Mouse (Mus musculus) embryonic stem cell, embryonic (primary cell): ENCODE measurements at regions not wholly inside any gene's neighbourhood (a gene's known extent, or its start where the extent isn't known, plus 50 kb on each side); places are given as distances from the start of the nearest gene placed in this dataset.

Source experiments
- CTCF ChIA-PET, 4 experiments: fragments of 300-600 bp in 2 of 4; fragments of 350-600 bp in 2 of 4; sonication (Branson Sonifier 250); formaldehyde crosslinking; loops; one replicate each; lab custom pipeline; 2022; ENCODE audit warnings: inconsistent platforms in 2 of 4; lab: Charles Lee
- POLR2A ChIA-PET, 4 experiments: fragments of 300-600 bp in 2 of 4; fragments of 350-600 bp in 2 of 4; sonication (Branson Sonifier 250); formaldehyde crosslinking; loops; one replicate each; lab custom pipeline; 2022; ENCODE audit warnings: antibody characterized with exemption in 4 of 4, inconsistent platforms in 1 of 4; lab: Charles Lee

DNA sequence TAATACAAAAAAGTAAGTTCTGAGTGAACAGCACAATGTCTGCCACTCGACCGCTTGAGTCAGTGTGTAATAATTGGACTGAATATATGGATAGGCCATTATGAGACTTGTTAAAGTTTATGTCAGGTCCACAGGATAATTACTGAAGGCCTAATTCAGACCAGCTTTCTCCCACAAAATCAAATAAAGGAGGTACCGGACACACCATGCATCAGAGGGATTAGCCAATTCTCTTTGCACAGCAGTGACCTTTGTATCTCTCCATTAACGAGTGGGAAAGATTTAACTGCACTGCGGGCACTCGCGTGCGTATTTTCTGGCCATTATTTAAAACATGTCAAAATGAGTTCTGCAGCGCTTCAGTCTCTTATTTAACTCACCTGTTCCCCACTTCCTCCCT is 836.4 kb upstream of the Adgrl2 start:
- CTCF ChIA-PET = no interaction called here

DNA sequence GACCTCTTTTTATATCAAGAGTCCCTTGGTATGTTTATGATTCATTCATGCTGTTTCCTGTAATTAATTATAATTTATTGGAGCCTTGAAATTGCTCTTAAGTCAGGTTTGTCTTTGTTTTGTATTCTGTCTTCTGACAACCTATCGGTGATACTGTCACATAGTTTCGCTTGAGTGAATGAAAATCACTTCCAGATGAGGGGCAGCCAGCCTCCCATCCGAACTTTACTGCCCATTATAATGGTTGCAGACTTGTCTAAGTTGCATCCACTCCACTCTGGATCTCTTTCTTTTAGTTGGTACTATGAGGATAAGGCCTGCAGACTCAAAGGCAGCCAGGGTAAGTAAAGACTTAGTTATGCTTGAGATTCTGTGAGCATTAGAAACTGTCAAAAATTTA is 830.3 kb upstream of the Adgrl2 start:
- ChIA-PET CTCF (no interaction called here), POLR2A (no interaction called here)

More for the DNA sequence above, 836.4 kb upstream of the Adgrl2 start:
- POLR2A ChIA-PET = no interaction called here

GRCm38 (mm10) chr3:149819863-149820262 is 829.5 kb upstream of the Adgrl2 start:
- CTCF ChIA-PET = no interaction called here
- POLR2A ChIA-PET = no interaction called here

DNA sequence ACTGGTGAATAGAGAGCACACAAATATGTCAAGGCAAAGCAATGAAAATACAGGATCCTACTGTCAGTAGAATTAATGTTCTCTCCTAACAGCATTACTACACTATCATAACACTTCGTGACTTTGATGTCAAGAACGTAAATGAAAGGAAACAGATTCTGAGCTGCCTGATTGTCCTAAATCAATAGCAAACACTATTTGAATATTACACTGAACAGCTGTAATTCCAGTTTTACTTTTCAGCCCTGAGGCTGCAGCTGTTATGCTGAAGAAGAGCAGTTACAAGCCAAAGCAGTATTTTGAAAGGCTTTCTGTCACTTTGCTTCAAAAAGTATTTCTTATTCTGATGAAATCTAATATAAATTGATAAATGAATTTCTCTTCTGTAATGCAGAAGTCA is 828.7 kb upstream of the Adgrl2 start:
- ChIA-PET POLR2A (no interaction called here), CTCF (no interaction called here)

GRCm38 (mm10) chr3:149811036-149811435 is 820.7 kb upstream of the Adgrl2 start:
- ChIA-PET CTCF (no interaction called here), POLR2A (no interaction called here)

DNA sequence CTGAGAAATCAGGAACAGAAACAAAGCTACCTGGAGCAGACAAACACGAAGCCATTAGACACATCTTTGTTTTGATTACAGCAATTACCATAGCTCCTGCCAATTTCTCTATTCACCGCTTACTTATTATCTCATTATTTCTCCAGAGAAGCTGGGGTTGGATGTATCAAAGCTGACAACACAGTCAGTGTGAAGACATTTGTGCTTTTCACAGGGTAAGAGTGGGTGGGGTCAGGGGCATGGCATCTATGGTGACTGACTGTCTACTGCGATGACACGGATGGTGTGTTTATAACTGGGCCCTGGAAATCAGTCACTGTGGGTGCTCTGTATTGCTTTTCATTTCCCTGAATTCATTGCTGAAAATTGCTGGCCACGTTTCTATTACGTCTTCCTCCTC is 815.0 kb upstream of the Adgrl2 start:
- ChIA-PET CTCF (no interaction called here), POLR2A (no interaction called here)

GRCm38 (mm10) chr3:149796123-149796522 is 805.8 kb upstream of the Adgrl2 start:
- ChIA-PET CTCF (no interaction called here), POLR2A (no interaction called here)

- ChIA-PET CTCF (no interaction called here), POLR2A (no interaction called here)
These were observed 801.2 kb upstream of the Adgrl2 start for GRCm38 (mm10) chr3:149791593-149791992.

GRCm38 (mm10) chr3:149786096-149786495 is 795.7 kb upstream of the Adgrl2 start:
- ChIA-PET POLR2A (no interaction called here), CTCF (no interaction called here)

DNA sequence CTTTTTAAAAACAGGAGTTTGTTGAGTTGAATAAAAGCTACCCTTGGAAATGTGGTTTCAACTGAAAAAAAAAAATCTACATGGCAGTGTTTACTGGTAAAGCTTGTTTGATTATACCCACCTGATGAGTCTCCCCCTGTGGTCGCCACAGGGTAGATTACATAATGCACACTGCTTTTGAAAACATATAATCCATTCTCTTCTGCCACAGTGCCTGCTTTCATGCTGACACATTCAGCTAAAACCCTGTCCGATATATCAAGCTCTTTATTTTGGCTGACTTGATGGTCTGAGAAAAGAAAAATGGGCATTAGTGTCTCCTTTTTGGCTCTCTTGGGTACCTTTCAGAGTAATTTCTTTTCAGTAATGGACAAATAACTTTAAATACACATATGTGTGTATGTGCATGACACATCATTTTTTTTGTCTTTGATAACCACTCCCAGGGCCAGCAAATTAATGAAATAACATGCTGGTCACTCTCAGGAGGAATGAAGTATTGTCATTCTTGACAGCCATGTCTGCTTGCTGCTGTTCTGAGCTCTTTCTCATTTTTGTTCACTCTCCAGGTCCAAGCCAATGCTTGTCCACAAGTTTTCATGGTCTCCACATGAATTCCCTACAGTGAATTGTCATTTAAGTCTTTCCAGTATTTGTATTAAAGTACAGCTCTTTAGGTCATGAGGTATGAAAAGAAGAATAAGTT is 793.7 kb upstream of the Adgrl2 start:
- CTCF ChIA-PET = no interaction called here
- POLR2A ChIA-PET = no interaction called here

DNA sequence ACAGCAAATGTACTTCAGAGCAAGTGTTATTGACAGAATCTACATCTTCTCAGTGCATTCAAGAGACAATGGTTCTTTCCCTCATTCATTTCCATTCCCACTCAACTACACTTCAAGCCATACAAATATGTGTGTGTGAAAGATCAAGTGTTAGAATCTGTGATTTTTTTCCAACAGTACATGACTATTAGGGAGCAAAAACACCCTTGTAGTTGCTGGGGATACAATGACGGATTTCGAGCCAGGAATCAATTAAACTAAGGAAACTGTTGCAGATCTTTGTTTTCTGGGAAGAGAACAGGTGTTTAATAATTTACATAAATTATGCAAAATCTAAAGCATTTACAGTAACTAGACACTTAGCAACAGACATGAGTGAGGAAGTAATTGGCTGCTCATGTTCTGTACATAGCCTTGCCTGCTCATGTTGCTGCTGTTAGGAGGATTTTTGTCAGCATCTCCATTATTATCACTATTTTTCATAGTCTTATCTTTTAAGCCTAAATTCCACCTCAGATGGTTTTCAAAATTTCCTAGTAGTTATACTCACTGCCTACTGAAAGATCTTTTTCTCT is 777.6 kb upstream of the Adgrl2 start:
- ChIA-PET CTCF (no interaction called here), POLR2A (no interaction called here)

GRCm38 (mm10) chr3:149761245-149761644 is 770.9 kb upstream of the Adgrl2 start:
- POLR2A ChIA-PET = interaction anchor here in 1 of 4 experiments (0.7 kb wide), 1 partner anchor 196 kb away, joined by 3 read pairs; no protein-coding TSS in a partner anchor
- CTCF ChIA-PET = interaction anchor here in 1 of 4 experiments (0.5 kb wide), 1 partner anchor 14 kb away, joined by 3 read pairs; no protein-coding TSS in a partner anchor

GRCm38 (mm10) chr3:149757910-149758592 is 767.7 kb upstream of the Adgrl2 start:
- CTCF ChIA-PET = no interaction called here
- POLR2A ChIA-PET = no interaction called here

- CTCF ChIA-PET = no interaction called here
- POLR2A ChIA-PET = no interaction called here
These were observed 745.7 kb upstream of the Adgrl2 start for GRCm38 (mm10) chr3:149736069-149736468.

DNA sequence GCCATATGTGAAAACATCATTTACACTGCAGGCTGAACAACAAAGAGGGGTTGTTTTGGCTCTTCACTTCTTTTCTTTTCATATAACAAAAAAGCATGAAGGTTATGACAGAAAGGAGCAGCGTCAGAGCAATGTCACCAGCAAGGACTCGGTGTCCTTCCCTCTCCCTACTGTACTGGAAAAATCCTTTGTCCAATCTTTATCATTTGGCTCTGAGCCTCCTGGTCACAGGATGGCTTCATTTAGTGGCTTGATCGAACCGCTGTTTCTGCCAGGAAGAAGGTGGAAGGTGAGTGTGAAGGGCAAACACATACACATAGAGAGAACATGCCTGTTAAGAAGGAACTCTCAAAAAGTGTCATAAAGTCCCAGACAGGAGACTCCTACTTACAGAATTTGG is 735.9 kb upstream of the Adgrl2 start:
- CTCF ChIA-PET = no interaction called here
- POLR2A ChIA-PET = no interaction called here

GRCm38 (mm10) chr3:149724879-149725278 is 734.5 kb upstream of the Adgrl2 start:
- CTCF ChIA-PET = no interaction called here

DNA sequence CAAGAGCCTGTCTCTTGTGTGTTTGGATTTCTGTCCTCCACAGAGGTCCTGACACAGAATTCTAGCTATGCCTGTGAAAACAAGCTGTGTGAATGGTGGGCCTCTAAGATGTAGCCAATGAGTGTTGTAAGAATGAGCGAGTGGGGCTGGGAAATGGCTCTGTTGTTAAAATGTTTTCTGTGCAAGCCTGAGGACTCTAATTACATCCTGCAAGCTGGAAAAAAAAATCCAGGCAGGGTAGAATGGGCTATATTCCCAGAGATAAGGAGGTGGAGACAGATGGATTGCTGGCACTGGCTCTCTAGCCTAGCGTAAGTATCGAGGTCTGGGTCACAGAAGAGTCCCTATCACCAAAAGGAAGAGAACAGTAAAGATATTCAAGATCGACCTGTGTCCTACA is 731.5 kb upstream of the Adgrl2 start:
- ChIA-PET POLR2A (no interaction called here), CTCF (no interaction called here)

More at GRCm38 (mm10) chr3:149724879-149725278, 734.5 kb upstream of the Adgrl2 start:
- POLR2A ChIA-PET = no interaction called here

DNA sequence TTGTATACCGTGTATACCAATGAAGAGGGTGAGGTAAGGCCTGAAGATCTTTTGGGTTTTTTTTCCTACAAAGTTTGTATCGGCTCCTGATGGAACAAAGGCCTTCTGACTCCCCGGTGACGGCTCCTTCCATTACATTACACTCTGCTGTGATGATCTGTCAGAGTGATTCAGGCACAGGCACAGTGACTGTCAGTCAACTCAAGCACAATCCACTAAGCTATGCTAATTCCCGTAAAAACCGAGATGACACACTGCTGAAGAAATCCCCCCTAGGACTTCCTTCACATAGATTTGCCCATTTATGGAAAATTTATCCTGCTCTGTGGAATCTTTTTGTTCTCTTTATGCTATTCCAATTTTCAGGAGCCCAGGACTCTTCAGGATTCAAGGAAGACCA is 730.0 kb upstream of the Adgrl2 start:
- ChIA-PET POLR2A (no interaction called here), CTCF (no interaction called here)

- CTCF ChIA-PET = no interaction called here
- POLR2A ChIA-PET = no interaction called here
These were observed 715.4 kb upstream of the Adgrl2 start for GRCm38 (mm10) chr3:149705724-149706123.

DNA sequence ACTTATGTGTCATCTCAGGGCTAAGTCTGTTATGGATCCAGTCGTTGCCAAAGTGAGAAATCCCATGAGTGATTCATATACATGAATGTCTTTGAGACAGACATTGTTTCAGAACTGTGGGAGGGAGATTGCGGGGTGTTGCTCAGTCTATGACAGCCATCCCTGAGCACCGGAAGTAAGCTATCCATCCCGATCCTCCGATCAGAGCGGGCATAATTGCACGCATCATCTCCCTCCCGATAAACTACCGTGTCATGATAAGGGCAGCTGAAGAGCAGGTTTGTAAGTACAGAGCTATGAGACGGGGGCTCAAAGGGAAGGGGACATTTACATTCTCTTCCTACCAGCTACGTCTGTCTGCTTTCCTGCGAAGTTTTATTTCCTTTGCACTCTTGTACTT is 715.0 kb upstream of the Adgrl2 start:
- ChIA-PET CTCF (no interaction called here), POLR2A (no interaction called here)

- ChIA-PET POLR2A (interaction anchor here in 1 of 4 experiments (0.7 kb wide), 1 partner anchor 142 kb away, joined by 3 read pairs; no protein-coding TSS in a partner anchor), CTCF (interaction anchor here in 1 of 4 experiments (0.7 kb wide), 1 partner anchor 70 kb away, joined by 3 read pairs; no protein-coding TSS in a partner anchor)
These were observed 714.1 kb upstream of the Adgrl2 start for GRCm38 (mm10) chr3:149704478-149704877.
